Mouse (Mus musculus) C2C12 (cell line): ENCODE measurements at regions not wholly inside any gene's neighbourhood (a gene's known extent, or its start where the extent isn't known, plus 50 kb on each side); places are given as distances from the start of the nearest gene placed in this dataset.

Experiments used
- H3K27me3 ChIP-seq: one replicate; pipeline ENCODE4 v1.6.1; 2011; ENCODE audit not compliant: control insufficient read depth, insufficient read depth, insufficient read length
- H3K36me3 ChIP-seq: one replicate; pipeline ENCODE4 v1.6.1; 2011; ENCODE audit not compliant: control insufficient read depth, insufficient read depth
- H3K4me3 ChIP-seq: one replicate; pipeline ENCODE4 v1.5.1; 2011; ENCODE audit warnings: mild to moderate bottlenecking, control low read depth; ENCODE audit not compliant: poor library complexity, insufficient read depth, severe bottlenecking
- H3K79me2 ChIP-seq: one replicate; pipeline ENCODE4 v1.6.1; 2011; ENCODE audit not compliant: control insufficient read depth, insufficient read depth
- H3K79me3 ChIP-seq: one replicate; pipeline ENCODE4 v1.6.1; 2011; ENCODE audit warnings: low read depth, control low read depth
- H3ac ChIP-seq: one replicate; pipeline ENCODE3; 2011; ENCODE audit warnings: low read depth; ENCODE audit not compliant: control insufficient read depth, insufficient read length
- CEBPB ChIP-seq: IDR thresholded peaks from one replicate; pipeline ENCODE4 v1.6.1; 2011; ENCODE audit warnings: low read depth, mild to moderate bottlenecking, control low read depth, moderate library complexity
- CTCF ChIP-seq: IDR thresholded peaks from one replicate; pipeline ENCODE4 v1.5.1; 2011; ENCODE audit not compliant: control insufficient read depth, insufficient read depth, insufficient read length
- FOSL1 ChIP-seq: IDR thresholded peaks from one replicate; pipeline ENCODE4 v1.8.0; 2011; ENCODE audit warnings: mild to moderate bottlenecking, low read length; ENCODE audit not compliant: poor library complexity, insufficient read depth, severe bottlenecking
- MAX ChIP-seq: IDR thresholded peaks from one replicate; pipeline ENCODE4 v1.6.1; 2011; ENCODE audit warnings: mild to moderate bottlenecking, control low read depth
- MYOD1 ChIP-seq: IDR thresholded peaks from one replicate; pipeline ENCODE4 v1.6.1; 2011; ENCODE audit warnings: low read depth; ENCODE audit not compliant: control insufficient read depth, insufficient read length
- MYOG ChIP-seq: IDR thresholded peaks from one replicate; pipeline ENCODE4 v1.6.1; 2011; ENCODE audit not compliant: control insufficient read depth, insufficient read length; ENCODE audit errors: extremely low read depth
- USF1 ChIP-seq: IDR thresholded peaks from one replicate; pipeline ENCODE4 v1.6.1; 2011; ENCODE audit warnings: low read depth, mild to moderate bottlenecking, control low read depth, moderate library complexity

DNA sequence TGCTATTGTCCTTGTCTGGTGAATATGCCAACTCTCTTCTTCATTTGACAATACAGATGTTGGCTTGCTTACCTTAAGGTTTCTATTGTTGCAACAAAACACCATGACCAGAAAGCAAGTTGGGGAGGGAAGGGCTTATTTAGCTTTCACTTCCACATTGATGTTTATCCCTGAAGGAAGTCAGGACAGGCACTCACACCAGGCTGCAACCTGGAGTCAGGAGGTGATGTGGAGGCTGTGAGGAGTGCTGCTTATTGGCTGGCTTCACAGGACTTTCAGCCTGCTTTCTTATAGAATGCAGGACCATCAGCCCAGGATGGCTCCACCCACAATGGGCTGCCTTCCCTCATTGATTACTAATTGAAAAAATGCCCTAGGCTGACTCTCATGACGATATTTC, 177.9 kb upstream of the Kif2a start:
- no peaks in the 10 kb centered on the region for H3K27me3 ChIP-seq
- no peaks in the 10 kb centered on the region for H3K36me3 ChIP-seq
- no peaks in the 10 kb centered on the region for H3K79me3 ChIP-seq
- TF ChIP-seq MYOD1 (no peak), CTCF (no peak), MAX (no peak), CEBPB (no peak), FOSL1 (no peak), USF1 (no peak), MYOG (no peak)
- no peaks in the 10 kb centered on the region for H3K79me2 ChIP-seq
- H3ac ChIP-seq: no peak overlapping the region
- H3K4me3 ChIP-seq: no peak overlapping the region

- no peak overlapping the region for H3ac ChIP-seq
- no peaks in the 10 kb centered on the region for H3K36me3 ChIP-seq
- H3K79me3 ChIP-seq: no peaks in the 10 kb centered on the region
- TF ChIP-seq USF1 (no peak), MAX (no peak), CTCF (no peak), FOSL1 (no peak), MYOD1 (no peak), CEBPB (no peak), MYOG (no peak)
- H3K27me3 ChIP-seq: no peaks in the 10 kb centered on the region
- H3K79me2 ChIP-seq: no peaks in the 10 kb centered on the region
- no peak overlapping the region for H3K4me3 ChIP-seq
These were observed 171.5 kb upstream of the Kif2a start for GRCm38 (mm10) chr13:107193426-107193825.

DNA sequence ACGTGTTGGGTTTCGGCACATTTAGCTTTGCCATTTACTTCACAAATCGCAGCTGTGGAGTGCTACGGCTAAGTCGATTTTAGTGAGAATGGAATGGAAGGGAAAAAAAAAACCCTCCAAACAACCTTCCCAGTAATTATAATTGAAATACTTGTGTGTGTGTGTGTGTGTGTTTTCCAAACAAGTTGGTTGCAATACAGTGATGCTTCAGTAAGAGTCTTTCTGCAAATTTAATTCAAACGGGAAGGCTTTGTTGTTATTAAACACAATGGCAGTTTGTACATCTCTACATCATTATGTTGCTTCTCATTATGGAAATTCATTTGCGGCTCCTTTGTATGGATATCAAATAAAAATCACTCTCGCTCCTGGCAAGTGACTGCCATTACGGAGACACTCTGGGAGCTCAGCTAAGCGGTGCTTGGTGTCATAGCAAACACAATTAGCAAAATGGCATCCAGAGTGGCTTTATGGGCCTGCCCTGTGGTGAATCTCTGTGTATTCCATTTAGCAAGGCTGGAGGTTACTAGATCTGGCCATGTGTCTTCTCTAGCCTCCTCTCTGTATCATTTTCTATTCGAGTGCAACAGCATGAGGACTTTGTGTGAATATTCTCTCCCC, 165.4 kb upstream of the Kif2a start:
- Histone ChIP-seq H3ac (no peak overlapping the region), H3K36me3 (no peaks in the 10 kb centered on the region), H3K4me3 (no peak overlapping the region), H3K79me3 (no peaks in the 10 kb centered on the region), H3K79me2 (no peaks in the 10 kb centered on the region), H3K27me3 (peaks cover 6% of the 10 kb centered on the region)
- TF ChIP-seq FOSL1: no peak
- TF ChIP-seq MAX: no peak
- no peak for TF ChIP-seq CTCF
- TF ChIP-seq MYOD1: no peak
- TF ChIP-seq MYOG: no peak

GRCm38 (mm10) chr13:107182544-107182943, 160.6 kb upstream of the Kif2a start:
- Histone ChIP-seq H3ac (no peak overlapping the region), H3K36me3 (no peaks in the 10 kb centered on the region), H3K27me3 (peaks cover 6% of the 10 kb centered on the region), H3K4me3 (no peak overlapping the region), H3K79me2 (no peaks in the 10 kb centered on the region), H3K79me3 (no peaks in the 10 kb centered on the region)
- TF ChIP-seq CTCF (no peak), MAX (no peak), FOSL1 (no peak), MYOG (no peak), USF1 (no peak)

- Histone ChIP-seq H3K79me3 (no peaks in the 10 kb centered on the region), H3K27me3 (no peaks in the 10 kb centered on the region), H3K79me2 (no peaks in the 10 kb centered on the region), H3K36me3 (no peaks in the 10 kb centered on the region), H3ac (no peak overlapping the region), H3K4me3 (no peak overlapping the region)
- TF ChIP-seq CTCF (no peak), MYOG (no peak), FOSL1 (no peak), USF1 (no peak), MAX (no peak), CEBPB (no peak), MYOD1 (no peak)
These were observed 157.6 kb upstream of the Kif2a start for GRCm38 (mm10) chr13:107179551-107179950.

- Histone ChIP-seq H3K79me3 (no peaks in the 10 kb centered on the region), H3K27me3 (no peaks in the 10 kb centered on the region), H3ac (no peak overlapping the region), H3K36me3 (no peaks in the 10 kb centered on the region), H3K4me3 (no peak overlapping the region), H3K79me2 (no peaks in the 10 kb centered on the region)
- TF ChIP-seq CTCF (no peak), USF1 (no peak), MYOG (no peak), CEBPB (no peak)
These were observed 155.7 kb upstream of the Kif2a start for GRCm38 (mm10) chr13:107177595-107177994.
